Comparison of ENCODE assay signal across 10 mouse cellular contexts in the genomic region with DNA sequence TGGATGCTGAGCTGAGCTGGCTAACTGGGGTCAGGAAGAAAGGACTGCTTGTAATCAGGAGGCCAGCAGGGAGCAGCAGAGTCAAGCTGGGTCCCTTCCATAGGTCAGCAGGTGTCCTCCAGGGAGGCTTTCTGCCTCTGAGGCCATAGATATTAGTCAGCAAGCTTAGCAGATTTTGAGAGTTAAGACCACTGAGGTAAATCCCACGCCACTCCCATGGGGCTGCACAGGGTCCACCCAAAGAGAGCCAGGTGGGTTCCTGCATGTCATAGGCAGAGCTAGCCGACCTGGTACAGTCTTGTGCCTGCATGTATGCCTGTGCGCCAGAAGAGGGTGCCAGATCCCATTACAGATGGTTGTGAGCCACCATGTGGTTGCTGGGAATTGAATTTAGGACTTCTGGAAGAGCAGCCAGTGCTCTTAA.
DNase-seq lines count a peak whose midpoint lies in the region; ATAC-seq and TF ChIP-seq lines count a peak whose summit lies in the region.
"Had no signal": no experiment of that assay in that cellular context is flagged by ENCODE, and none has a peak within 500 bp of the region (broad histone marks: within the 10 kb centered on the region; RNA-seq: fewer than 3 reads in every experiment).

No protein-coding gene starts in this region.

- H3K4me2 ChIP-seq in hindbrain, postnatal 0 days (ENCODE audit: low read depth, low read length), result no peak overlapping the region
- no peak overlapping the region for H3K4me2 ChIP-seq in hindbrain, embryonic 14.5 days (replicated peaks)
- H3K4me2 ChIP-seq: limb, embryonic 15.5 days; stomach, embryonic 15.5 days had no signal

- ATAC-seq in hindbrain, postnatal 0 days, result no peak
- no peak for ATAC-seq in hindbrain, embryonic 14.5 days (ENCODE audit: low FRiP score)
- ATAC-seq in granulocyte monocyte progenitor cell, adult 5-6 weeks (replicated peaks; ENCODE audit: poor library complexity, severe bottlenecking), result no peak

- no peaks in the 10 kb centered on the region for H3K9me3 ChIP-seq in hindbrain, postnatal 0 days (ENCODE audit: low read length)
- no peaks in the 10 kb centered on the region for H3K9me3 ChIP-seq in hindbrain, embryonic 14.5 days (ENCODE audit: control insufficient read depth, low read length)
- H3K9me3 ChIP-seq in E14TG2a.4 (ENCODE audit: low read length), result no peaks in the 10 kb centered on the region
- H3K9me3 ChIP-seq: limb, embryonic 15.5 days; stomach, embryonic 15.5 days had no signal

- H3K4me3 ChIP-seq in hindbrain, postnatal 0 days (ENCODE audit: low read length), result no peak overlapping the region
- no peak overlapping the region for H3K4me3 ChIP-seq in hindbrain, embryonic 14.5 days (replicated peaks; ENCODE audit: low read length)
- H3K4me3 ChIP-seq in E14TG2a.4 (replicated peaks; ENCODE audit: low read length), result no peak overlapping the region
- H3K4me3 ChIP-seq in bone marrow, adult 2 months (replicated peaks; ENCODE audit: control insufficient read depth, low read depth, low read length), result no peak overlapping the region
- H3K4me3 ChIP-seq in liver, adult 2 months (ENCODE audit: insufficient read depth, low read depth, low read length), result no peak overlapping the region
- H3K4me3 ChIP-seq: limb, embryonic 15.5 days; stomach, embryonic 15.5 days had no signal

- no peaks in the 10 kb centered on the region; the same call in 1 of the 2 replicates for H3K79me2 ChIP-seq in liver, adult 2 months (ENCODE audit: control insufficient read depth, insufficient read depth, low read length)

- H3K27me3 ChIP-seq in hindbrain, postnatal 0 days (ENCODE audit: insufficient read depth, low read length), result no peaks in the 10 kb centered on the region
- no peaks in the 10 kb centered on the region for H3K27me3 ChIP-seq in hindbrain, embryonic 14.5 days (ENCODE audit: control insufficient read depth, insufficient read depth, low read length)
- H3K27me3 ChIP-seq in E14TG2a.4 (ENCODE audit: insufficient read depth, low read length), result peaks cover 10% of the 10 kb centered on the region; the same call in 1 of the 2 replicates
- H3K27me3 ChIP-seq in liver, adult 2 months (ENCODE audit: control insufficient read depth, insufficient read depth, low read length), result no peaks in the 10 kb centered on the region
- H3K27me3 ChIP-seq: limb, embryonic 15.5 days; stomach, embryonic 15.5 days had no signal

- no peak overlapping the region for H3K9ac ChIP-seq in hindbrain, postnatal 0 days (replicated peaks; ENCODE audit: low read length)
- H3K9ac ChIP-seq in hindbrain, embryonic 14.5 days, result no peak overlapping the region
- no peak overlapping the region for H3K9ac ChIP-seq in liver, adult 2 months (ENCODE audit: low read depth, low read length)
- H3K9ac ChIP-seq: limb, embryonic 15.5 days; stomach, embryonic 15.5 days had no signal

- peaks cover 32% of the 10 kb centered on the region for H3K4me1 ChIP-seq in hindbrain, postnatal 0 days (ENCODE audit: insufficient read depth, low read length)
- H3K4me1 ChIP-seq in hindbrain, embryonic 14.5 days (replicated peaks; ENCODE audit: control insufficient read depth, insufficient read depth, low read length), result peaks cover 33% of the 10 kb centered on the region
- H3K4me1 ChIP-seq in E14TG2a.4 (replicated peaks; ENCODE audit: low read depth, low read length), result peaks cover 73% of the 10 kb centered on the region
- peaks cover 15% of the 10 kb centered on the region; the same call in 1 of the 2 replicates for H3K4me1 ChIP-seq in bone marrow, adult 2 months (ENCODE audit: control insufficient read depth, insufficient read depth, low read length)
- H3K4me1 ChIP-seq in liver, adult 2 months (ENCODE audit: control insufficient read depth, insufficient read depth, low read length), result peaks cover 16% of the 10 kb centered on the region

- no peak for DNase-seq in hindbrain, postnatal 0 days (ENCODE audit: low spot score)
- no peak for DNase-seq in hindbrain, embryonic 14.5 days (ENCODE audit: low spot score)
- no peak for DNase-seq in liver, adult 2 months (ENCODE audit: extremely low read depth, low read depth, low spot score)
- DNase-seq in yolk sac, embryonic 10.5 days (ENCODE audit: low spot score), result no peak
- no peak for DNase-seq in frontal cortex, adult 2 months (ENCODE audit: extremely low spot score in 1 of 2, low spot score in 1 of 2)

- no peaks in the 10 kb centered on the region for H3K36me3 ChIP-seq in hindbrain, postnatal 0 days (ENCODE audit: insufficient read depth, low read length)
- no peaks in the 10 kb centered on the region for H3K36me3 ChIP-seq in hindbrain, embryonic 14.5 days (replicated peaks; ENCODE audit: control insufficient read depth, insufficient read depth)
- H3K36me3 ChIP-seq in E14TG2a.4 (ENCODE audit: insufficient read depth, low read length), result no peaks in the 10 kb centered on the region
- no peaks in the 10 kb centered on the region for H3K36me3 ChIP-seq in liver, adult 2 months (ENCODE audit: control insufficient read depth, insufficient read depth, low read length)
- H3K36me3 ChIP-seq: limb, embryonic 15.5 days; stomach, embryonic 15.5 days had no signal

- TF ChIP-seq POLR2A in bone marrow, adult 2 months (IDR thresholded peaks at IDR 0.05; ENCODE audit: borderline replicate concordance, control insufficient read depth, low read depth, low read length), result no peak
- TF ChIP-seq POLR2A in liver, adult 2 months (IDR thresholded peaks at IDR 0.05; ENCODE audit: extremely low read depth, insufficient read depth, low read length), result no peak

- peak; percentile 55 for TF ChIP-seq CTCF in hindbrain, postnatal 0 days (IDR thresholded peaks at IDR 0.05; ENCODE audit: low read depth)
- TF ChIP-seq CTCF in E14TG2a.4 (conservative IDR thresholded peaks at IDR 0.05; ENCODE audit: low read length), result 0 out of 2 replicates have a peak, but pooled peaks have one; percentile 32
- TF ChIP-seq CTCF in bone marrow, adult 2 months (IDR thresholded peaks at IDR 0.05; ENCODE audit: control insufficient read depth, insufficient read depth, low read length), result peak; percentile 69
- TF ChIP-seq CTCF in liver, adult 2 months (IDR thresholded peaks at IDR 0.05; ENCODE audit: low read depth, low read length), result peak; percentile 76

- 48% methylated on average over 3 of the region's 3 CpGs for WGBS in hindbrain, postnatal 0 days
- 54% methylated on average over 3 of the region's 3 CpGs for WGBS in hindbrain, embryonic 14.5 days
- WGBS in bone marrow, adult 2 months, result 67% methylated on average over 3 of the region's 3 CpGs
- 72% methylated on average over 3 of the region's 3 CpGs for WGBS in liver, adult 2 months

- H3K27ac ChIP-seq in hindbrain, postnatal 0 days, result 0 out of 2 replicates have a peak overlapping the region, but pooled peaks have one; percentile 15
- no peak overlapping the region for H3K27ac ChIP-seq in hindbrain, embryonic 14.5 days
- H3K27ac ChIP-seq in bone marrow, adult 2 months (ENCODE audit: control insufficient read depth, insufficient read depth, low read depth, low read length, poor library complexity), result no peak overlapping the region
- H3K27ac ChIP-seq in liver, adult 2 months (replicated peaks; ENCODE audit: insufficient read depth, low read depth, low read length), result no peak overlapping the region
- H3K27ac ChIP-seq: limb, embryonic 15.5 days; stomach, embryonic 15.5 days had no signal
